ENCODE assay signal across 21 mouse cellular contexts in genomic region chr13:91377428-91377827, GRCm38 (mm10).
A peak's percentile ranks its signal among the peaks of the same experiment; 100 is the strongest.
DNase-seq lines count a peak whose midpoint lies in the region.
"Had no signal": no experiment of that assay in that cellular context is flagged by ENCODE, and none has a peak within 500 bp of the region (broad histone marks: within the 10 kb centered on the region; RNA-seq: fewer than 3 reads in every experiment).

No protein-coding gene starts in this region.

- DNase-seq in CD4-positive helper T cell, adult 2 months (ENCODE audit: low read depth, low spot score) = peak; percentile 36
- DNase-seq in CD4-positive, CD25-positive, alpha-beta regulatory T cell, adult 2 months (ENCODE audit: low read depth, low spot score) = peak; percentile 28
- DNase-seq in naive thymus-derived CD4-positive, alpha-beta T cell, adult 2 months (ENCODE audit: low read depth) = peak; percentile 30
- DNase-seq in spleen, postnatal 14 days (ENCODE audit: low spot score in 2 of 2) = no peak
- no peak for DNase-seq in adipocyte (ENCODE audit: low spot score)
- DNase-seq: adrenal gland, adult 2 months; adrenal gland, postnatal 14 days; cerebellum, adult 18-20 months; cerebellum, adult 9-10 months; cerebellum, postnatal 14 days; gastrocnemius, postnatal 10 days; gastrocnemius, postnatal 36 days; heart, postnatal 10 days; heart, postnatal 36 days had no signal

- H3K27ac ChIP-seq in brown adipose tissue, adult 24 weeks (replicated peaks; ENCODE audit: low read depth, low read length) = 0 out of 2 replicates have a peak overlapping the region, but pooled peaks have one; percentile 12
- H3K27ac ChIP-seq: forebrain, embryonic 10.5 days; forebrain, embryonic 13.5 days; heart, embryonic 15.5 days; hindbrain, embryonic 10.5 days; hindbrain, embryonic 13.5 days had no signal

- peaks cover 9% of the 10 kb centered on the region for H3K4me1 ChIP-seq in brown adipose tissue, adult 24 weeks (ENCODE audit: control insufficient read depth, insufficient read depth, insufficient read length, low read length)

- H3K4me3 ChIP-seq in brown adipose tissue, adult 24 weeks (ENCODE audit: insufficient read depth, low read depth, low read length) = no peak overlapping the region
- H3K4me3 ChIP-seq: forebrain, embryonic 10.5 days; forebrain, embryonic 13.5 days; heart, embryonic 12.5 days; heart, embryonic 15.5 days; hindbrain, embryonic 10.5 days; hindbrain, embryonic 13.5 days had no signal

Comparison
In these comparisons a context has a peak if more than half of its experiments do, and no peak if none do; other contexts are left out.
1. DNase-seq: peak in CD4-positive helper T cell, adult 2 months (single experiment), CD4-positive, CD25-positive, alpha-beta regulatory T cell, adult 2 months (single experiment) and naive thymus-derived CD4-positive, alpha-beta T cell, adult 2 months (single experiment); none in spleen, postnatal 14 days (0 of 2) and adipocyte (single experiment).